Mouse (Mus musculus) lung, postnatal 0 days (tissue): ENCODE data around the gene Wfikkn2. TPM values are rescaled to one million over a fixed set of nuclear protein-coding genes. Genes with fewer than 3 reads are reported as not detected.

ENCODE experiments used
- ATAC-seq: fragments of 200-750 bp; cut with Nextera tagmentation; 2 replicates; pipeline ENCODE4 v1.8.0; 2017; ENCODE audit warnings: moderate library complexity
- DNase-seq: peaks from one replicate; pipeline ENCODE4 v3.0.0-alpha.2; 2016; ENCODE audit warnings: low spot score
- H3K27ac ChIP-seq: fragments of 300-500 bp; sonication (generic); 2 replicates; pipeline ENCODE4 v1.5.1; 2014; ENCODE audit warnings: antibody characterized with exemption, mild to moderate bottlenecking, low read length, mixed read lengths
- H3K27me3 ChIP-seq: fragments of 300-500 bp; sonication (generic); replicated peaks from 2 replicates; pipeline ENCODE4 v1.6.1; 2014; ENCODE audit warnings: low read length, mixed read lengths; ENCODE audit not compliant: insufficient read depth
- H3K36me3 ChIP-seq: fragments of 300-500 bp; sonication (generic); 2 replicates; pipeline ENCODE4 v1.6.1; 2014; ENCODE audit warnings: low read length, mixed read lengths; ENCODE audit not compliant: insufficient read depth
- H3K4me1 ChIP-seq: fragments of 300-500 bp; sonication (generic); 2 replicates; pipeline ENCODE4 v1.6.1; 2014; ENCODE audit warnings: antibody characterized with exemption, low read depth, low read length, mixed read lengths; ENCODE audit not compliant: insufficient read depth
- H3K4me2 ChIP-seq: fragments of 300-500 bp; sonication (generic); replicated peaks from 2 replicates; pipeline ENCODE4 v1.6.1; 2014; ENCODE audit warnings: low read depth, mild to moderate bottlenecking, low read length, moderate library complexity, mixed read lengths
- H3K4me3 ChIP-seq: fragments of 300-500 bp; sonication (generic); 2 replicates; pipeline ENCODE4 v1.5.1; 2014; ENCODE audit warnings: low read depth, low read length
- H3K9ac ChIP-seq: fragments of 300-500 bp; sonication (generic); replicated peaks from 2 replicates; pipeline ENCODE4 v1.6.1; 2014; ENCODE audit warnings: low read depth, mild to moderate bottlenecking
- H3K9me3 ChIP-seq: fragments of 300-500 bp; sonication (generic); 2 replicates; pipeline ENCODE4 v1.6.1; 2016; ENCODE audit warnings: low read length, mixed read lengths
- CTCF ChIP-seq: IDR thresholded peaks from 2 replicates; pipeline ENCODE4 v1.5.1; 2016; ENCODE audit warnings: antibody characterized with exemption, mild to moderate bottlenecking
- EP300 ChIP-seq: IDR thresholded peaks from 2 replicates; pipeline ENCODE4 v1.6.1; 2016; ENCODE audit warnings: antibody characterized with exemption, mild to moderate bottlenecking, control low read depth
- WGBS: fragments of 180-500 bp; shearing (Covaris S2); extraction: QIAGEN DNeasy Blood & Tissue Kit; methylation state at CpG from one replicate; pipeline ENCODE4 v1.1.7; 2014; 5-methylcytosine and 5-hydroxymethylcytosine counted together
- polyA plus RNA-seq: library from polyadenylated mRNA; unstranded; fragments of >200 nt; fragmentation: Nextera tagmentation; extraction: Ambion mirVana; gene quantifications from 2 replicates; pipeline ENCODE4 v1.2.1, GENCODE M21; 2015

Wfikkn2 gene
- polyA plus RNA-seq, 1 experiment from 2014 or later, result 0.60 TPM

- peak within 1 kb of the TSS; percentile 95 for H3K27ac ChIP-seq
- H3K27me3 ChIP-seq, result no peaks in the 10 kb centered on the region
- H3K4me3 ChIP-seq, result peak within 1 kb of the TSS; percentile 99
- ATAC-seq (peak; percentile 95), DNase-seq (peak; percentile 100)
- no peaks in the 10 kb centered on the region for H3K4me1 ChIP-seq
- H3K36me3 ChIP-seq, result no peaks in the 10 kb centered on the region
- TF ChIP-seq EP300 (no peak), CTCF (peak; percentile 53; the same call in 1 of the 2 replicates)
- peak within 1 kb of the TSS; percentile 94 for H3K4me2 ChIP-seq
- peak within 1 kb of the TSS; percentile 92 for H3K9ac ChIP-seq
- WGBS, result 5% methylated on average over 28 of the region's 55 CpGs
- H3K9me3 ChIP-seq, result no peaks in the 10 kb centered on the region
Measured at GRCm38 (mm10) chr11:94211124-94211603, 34.6 kb downstream of the Wfikkn2 start, which contains the start of gene Tob1. TSS of gene Tob1 (plus strand) at chr11:94211454.

- Histone ChIP-seq H3K4me1 (no peaks in the 10 kb centered on the region), H3K4me3 (peak overlapping the region; percentile 43), H3K36me3 (no peaks in the 10 kb centered on the region), H3K9me3 (no peaks in the 10 kb centered on the region), H3K27ac (peak overlapping the region; percentile 95), H3K4me2 (peak overlapping the region; percentile 94), H3K27me3 (no peaks in the 10 kb centered on the region), H3K9ac (peak overlapping the region; percentile 48; the same call in 1 of the 2 replicates)
- no peak for TF ChIP-seq CTCF
- no peak for TF ChIP-seq EP300
- peak; percentile 71 for ATAC-seq
- under 1% methylated on average over 35 of the region's 56 CpGs for WGBS
- DNase-seq, result peak; percentile 97
Measured at GRCm38 (mm10) chr11:94210191-94211086, 35.4 kb downstream of the Wfikkn2 start.

- H3K4me3 ChIP-seq, result peak overlapping the region; percentile 26; the same call in 1 of the 2 replicates
Measured at GRCm38 (mm10) chr11:94209695-94210131, 36.1 kb downstream of the Wfikkn2 start.

GRCm38 (mm10) chr11:94208811-94209675 lies 36.8 kb downstream of the Wfikkn2 start:
- Histone ChIP-seq H3K4me2 (no peak overlapping the region), H3K4me3 (no peak overlapping the region), H3K27me3 (no peaks in the 10 kb centered on the region), H3K27ac (peak overlapping the region; percentile 91; the same call in 1 of the 2 replicates), H3K4me1 (no peaks in the 10 kb centered on the region), H3K36me3 (no peaks in the 10 kb centered on the region), H3K9ac (no peak overlapping the region), H3K9me3 (no peaks in the 10 kb centered on the region)
- TF ChIP-seq EP300 (no peak), CTCF (no peak)
- ATAC-seq (no peak), DNase-seq (no peak)
- 44% methylated on average over 8 of the region's 8 CpGs for WGBS

More at GRCm38 (mm10) chr11:94209695-94210131, 36.1 kb downstream of the Wfikkn2 start:
- peak overlapping the region; percentile 94 for H3K4me2 ChIP-seq
- TF ChIP-seq CTCF, result no peak
- 0 out of 2 replicates have a peak, but pooled peaks have one; percentile 23 for TF ChIP-seq EP300
- H3K4me1 ChIP-seq, result no peaks in the 10 kb centered on the region
- ATAC-seq, result no peak
- no peaks in the 10 kb centered on the region for H3K27me3 ChIP-seq
- peak overlapping the region; percentile 91 for H3K27ac ChIP-seq
- DNase-seq, result no peak
- no peaks in the 10 kb centered on the region for H3K9me3 ChIP-seq
- WGBS, result 2% methylated on average over 14 of the region's 14 CpGs
- H3K36me3 ChIP-seq, result no peaks in the 10 kb centered on the region
- no peak overlapping the region; the same call in 1 of the 2 replicates for H3K9ac ChIP-seq

- ATAC-seq, result no peak
- no peaks in the 10 kb centered on the region for H3K4me1 ChIP-seq
- H3K36me3 ChIP-seq, result no peaks in the 10 kb centered on the region
- H3K27me3 ChIP-seq, result no peaks in the 10 kb centered on the region
- TF ChIP-seq EP300 (no peak), CTCF (no peak)
- no peak overlapping the region for H3K9ac ChIP-seq
- 67% methylated on average over 10 of the region's 10 CpGs for WGBS
- no peak for DNase-seq
- H3K9me3 ChIP-seq, result no peaks in the 10 kb centered on the region
- no peak overlapping the region for H3K4me3 ChIP-seq
- no peak overlapping the region for H3K27ac ChIP-seq
- no peak overlapping the region for H3K4me2 ChIP-seq
Measured at GRCm38 (mm10) chr11:94206398-94207114, 39.2 kb downstream of the Wfikkn2 start.
